Mouse (Mus musculus) layer of hippocampus, adult 11-12 months (tissue): ENCODE data around the gene Clint1.

Experiments
- DNase-seq: peaks from one replicate; pipeline ENCODE4 v3.0.0; 2022; ENCODE audit warnings: low spot score

Gene Clint1

GRCm38 (mm10) chr11:45851516-45852123 lies at the start of gene Clint1:
Clint1 (plus strand) TSS chr11:45852051.
- DNase-seq = peak; percentile 80

- DNase-seq = no peak
Measured at GRCm38 (mm10) chr11:45804068-45804467, 47.8 kb upstream of the Clint1 start.

DNA sequence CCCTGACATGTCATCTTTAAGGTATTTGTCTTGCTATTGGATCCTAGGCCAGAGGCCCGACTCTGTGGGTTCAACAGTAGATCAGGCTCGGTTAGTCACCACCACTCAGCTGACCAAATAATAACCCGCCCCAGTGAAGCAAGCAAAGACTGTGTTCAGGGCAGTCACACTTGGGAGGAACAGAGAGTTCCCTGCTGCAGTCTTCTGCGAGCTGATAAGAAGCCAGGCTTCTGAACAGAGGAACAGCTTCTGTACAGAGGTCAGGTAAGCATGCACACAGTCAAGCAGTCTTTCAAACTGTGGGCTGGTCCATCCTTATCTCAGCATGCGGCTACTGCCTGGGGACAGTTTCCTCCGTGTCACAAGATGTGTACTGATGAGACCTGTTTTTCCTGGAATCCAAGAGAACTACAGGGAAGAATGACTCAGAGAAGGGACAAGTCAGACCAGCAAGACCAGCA lies 46.5 kb upstream of the Clint1 start:
- no peak for DNase-seq

- DNase-seq = no peak
Measured at GRCm38 (mm10) chr11:45805810-45806209, 46.0 kb upstream of the Clint1 start.

- no peak for DNase-seq
Measured at GRCm38 (mm10) chr11:45806264-45806663, 45.6 kb upstream of the Clint1 start.

- no peak for DNase-seq
Measured at GRCm38 (mm10) chr11:45806809-45807208, 45.0 kb upstream of the Clint1 start.

DNA sequence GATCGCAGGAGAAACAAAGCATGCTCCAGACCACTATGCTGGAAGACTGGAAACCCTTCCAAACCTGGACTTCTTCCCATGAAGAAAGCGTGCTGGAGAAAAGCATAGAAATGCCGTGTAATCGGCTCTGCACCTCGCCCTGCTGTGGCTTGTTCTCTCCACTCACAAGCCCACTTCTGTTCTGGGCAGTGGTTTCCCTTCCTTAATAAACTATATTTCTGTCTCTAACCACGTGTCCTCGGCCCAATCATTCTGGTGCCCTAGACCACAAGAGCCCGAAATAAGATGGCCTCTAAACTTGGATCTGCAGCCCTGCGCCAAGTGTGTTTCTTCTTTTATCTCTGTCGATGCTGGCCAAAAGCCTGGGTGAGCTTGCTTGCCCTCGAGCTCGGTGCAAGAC lies 44.0 kb upstream of the Clint1 start:
- peak; percentile 30 for DNase-seq

GRCm38 (mm10) chr11:45809424-45809823 lies 42.4 kb upstream of the Clint1 start:
- no peak for DNase-seq

DNA sequence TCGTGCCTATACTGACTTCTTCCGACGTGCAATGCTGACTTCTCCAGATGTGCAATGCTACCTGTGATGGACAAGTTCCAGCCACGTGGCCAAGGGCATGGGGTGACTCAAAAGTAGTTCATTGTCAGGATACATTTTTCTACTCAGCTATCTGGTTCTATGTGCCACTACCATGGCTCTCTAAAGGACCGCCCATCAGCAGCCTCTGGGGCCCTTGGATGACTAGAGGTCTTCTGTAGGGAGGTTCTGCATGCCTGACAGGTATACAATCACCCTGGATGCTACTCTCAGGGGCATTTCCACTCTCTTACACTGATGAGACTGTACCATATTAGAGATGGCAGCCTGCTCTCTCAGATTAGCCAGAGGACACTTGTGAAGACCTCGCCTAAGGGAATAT lies 41.8 kb upstream of the Clint1 start:
- DNase-seq = no peak

GRCm38 (mm10) chr11:45810805-45811204 lies 41.0 kb upstream of the Clint1 start:
- no peak for DNase-seq

DNA sequence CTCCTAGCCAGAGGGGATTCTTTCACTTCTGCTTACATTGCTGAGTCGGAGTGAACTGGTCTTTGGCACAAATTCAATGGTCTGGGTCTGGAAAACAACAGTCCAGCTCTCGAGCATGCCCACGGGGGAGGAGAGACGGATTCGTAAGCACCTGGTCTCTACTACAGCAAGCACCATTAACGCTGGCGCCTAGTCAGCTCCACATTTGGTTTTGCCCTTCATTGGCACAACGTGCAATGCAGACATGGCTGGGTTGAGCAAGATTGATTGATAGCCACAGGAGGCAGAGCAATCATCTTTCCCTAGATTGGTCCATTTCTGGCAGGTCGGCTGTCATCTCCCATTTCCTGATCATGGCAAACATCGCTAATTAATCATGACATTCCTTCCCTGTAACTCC lies 36.2 kb upstream of the Clint1 start:
- no peak for DNase-seq

DNA sequence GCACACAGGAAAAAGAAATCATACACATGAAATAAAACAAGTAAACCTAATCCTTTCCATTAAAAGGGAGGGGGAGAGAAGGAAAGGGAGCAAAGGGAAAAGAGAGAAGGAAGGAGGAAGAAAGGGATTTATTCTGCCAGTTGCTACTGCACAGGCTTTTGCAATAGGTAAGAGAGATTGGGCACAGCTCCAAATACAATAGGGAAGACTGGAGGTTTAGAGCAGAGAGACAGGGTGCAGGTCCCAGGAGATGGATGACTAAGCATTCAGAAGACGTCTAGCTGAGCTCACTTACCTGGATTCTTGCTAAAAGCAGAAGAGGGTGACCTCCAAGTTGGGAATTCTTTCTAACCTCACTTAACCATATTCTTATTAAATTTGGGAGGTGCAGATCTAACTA lies 35.1 kb upstream of the Clint1 start:
- DNase-seq = no peak

GRCm38 (mm10) chr11:45817996-45818395 lies 33.9 kb upstream of the Clint1 start:
- DNase-seq = no peak

- DNase-seq = no peak
Measured at GRCm38 (mm10) chr11:45820930-45821329, 30.9 kb upstream of the Clint1 start.

GRCm38 (mm10) chr11:45830112-45830511 lies 21.7 kb upstream of the Clint1 start:
- DNase-seq = no peak

- DNase-seq = no peak
Measured at GRCm38 (mm10) chr11:45830743-45831310, 21.0 kb upstream of the Clint1 start.

- DNase-seq = no peak
Measured at GRCm38 (mm10) chr11:45831476-45832143, 20.2 kb upstream of the Clint1 start.

DNA sequence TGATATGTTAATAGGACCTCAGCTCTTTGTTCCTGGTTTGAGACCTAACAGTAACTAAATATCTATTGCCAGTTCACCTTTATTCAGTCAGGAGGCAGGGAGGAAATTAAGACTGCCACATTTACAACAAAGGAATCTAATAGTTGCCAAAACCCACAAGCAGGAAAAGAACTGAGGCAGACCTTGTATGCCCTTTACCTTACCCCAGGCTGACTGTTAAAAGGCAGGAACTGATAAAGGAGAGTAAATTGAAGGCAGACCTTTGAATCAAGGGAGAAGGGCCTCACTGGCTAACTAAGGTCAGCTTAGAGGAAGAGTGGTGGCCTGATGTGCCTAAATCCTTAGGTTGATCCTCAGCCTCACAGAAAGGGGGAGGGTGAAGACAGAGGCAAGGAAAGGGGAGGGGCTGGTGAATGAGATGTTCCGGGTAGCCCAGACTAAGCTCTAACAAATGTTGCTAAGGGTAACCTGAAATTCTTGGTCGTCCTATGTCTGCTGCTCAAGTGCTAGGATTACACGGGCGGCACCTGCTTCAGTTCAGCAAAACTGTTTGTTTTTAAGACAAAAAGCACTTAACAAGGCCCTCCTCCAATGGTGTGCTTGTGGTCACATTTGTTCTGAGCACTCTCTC lies 16.1 kb upstream of the Clint1 start:
- DNase-seq = no peak

GRCm38 (mm10) chr11:45837257-45837817 lies 14.5 kb upstream of the Clint1 start:
- DNase-seq = no peak

GRCm38 (mm10) chr11:45838450-45838849 lies 13.4 kb upstream of the Clint1 start:
- no peak for DNase-seq

- DNase-seq = no peak
Measured at GRCm38 (mm10) chr11:45840332-45840731, 11.5 kb upstream of the Clint1 start.

- no peak for DNase-seq
Measured at GRCm38 (mm10) chr11:45846008-45846407, 5.8 kb upstream of the Clint1 start.

GRCm38 (mm10) chr11:45847548-45847947 lies 4.3 kb upstream of the Clint1 start:
- no peak for DNase-seq
